9 mouse cellular contexts compared by ENCODE assay signal in genomic region chr5:140387816-140388510, GRCm38 (mm10). TPM values are rescaled to one million over a fixed set of nuclear protein-coding genes. Genes with fewer than 3 reads are reported as not detected.
DNase-seq lines count a peak whose midpoint lies in the region; ATAC-seq and TF ChIP-seq lines count a peak whose summit lies in the region.
"Had no signal": no experiment of that assay in that cellular context is flagged by ENCODE, and none has a peak within 500 bp of the region (broad histone marks: within the 10 kb centered on the region; RNA-seq: fewer than 3 reads in every experiment).

No protein-coding gene starts in this region.

- ATAC-seq in heart, postnatal 0 days (ENCODE audit: insufficient read depth, low read depth) = no peak
- no peak for ATAC-seq in liver, embryonic 15.5 days (ENCODE audit: insufficient read depth)
- ATAC-seq in CD4-positive, CD25-positive, alpha-beta regulatory T cell, adult 4 months = no peak

- peak overlapping the region; percentile 44; the same call in 1 of the 2 replicates for H3K9ac ChIP-seq in CH12.LX (ENCODE audit: insufficient read depth, low read depth)
- H3K9ac ChIP-seq in heart, postnatal 0 days (replicated peaks; ENCODE audit: low read depth, low read length) = peak overlapping the region; percentile 69; the same call in 1 of the 2 replicates
- no peak overlapping the region for H3K9ac ChIP-seq in liver, embryonic 15.5 days

- no peak for TF ChIP-seq RAD21 in CH12.LX (IDR thresholded peaks at IDR 0.05; ENCODE audit: low read depth, low read length)

- peaks cover 20 to 52% of the 10 kb centered on the region in 2 experiments for H3K4me1 ChIP-seq in CH12.LX (ENCODE audit: control insufficient read depth in 1 of 2, insufficient read depth in 2 of 2)
- H3K4me1 ChIP-seq in heart, postnatal 0 days (ENCODE audit: control insufficient read depth, insufficient read depth) = peaks cover 12% of the 10 kb centered on the region
- peaks cover 39% of the 10 kb centered on the region for H3K4me1 ChIP-seq in liver, embryonic 15.5 days (replicated peaks)

- peak overlapping the region; percentile 46 for H3K4me2 ChIP-seq in CH12.LX (ENCODE audit: insufficient read depth, low read depth, poor library complexity, severe bottlenecking)
- H3K4me2 ChIP-seq in heart, postnatal 0 days (ENCODE audit: low read depth, low read length) = peak overlapping the region; percentile 99
- H3K4me2 ChIP-seq in liver, embryonic 15.5 days = peak overlapping the region; percentile 99

- TF ChIP-seq POLR2A in CH12.LX (IDR thresholded peaks at IDR 0.05; ENCODE audit: low read depth, low read length) = no peak

- TF ChIP-seq CTCF in CH12.LX (conservative IDR thresholded peaks at IDR 0.05 in 1 of 2, IDR thresholded peaks at IDR 0.05 in 1 of 2; ENCODE audit: low read depth in 2 of 2, low read length in 2 of 2) = no peak
- TF ChIP-seq CTCF in heart, postnatal 0 days (IDR thresholded peaks at IDR 0.05; ENCODE audit: low read depth) = no peak

- peaks cover 0 to 15% of the 10 kb centered on the region in 2 experiments for H3K36me3 ChIP-seq in CH12.LX (replicated peaks in 1 of 2; ENCODE audit: control insufficient read depth in 1 of 2, insufficient read depth in 1 of 2, low read length in 1 of 2)
- H3K36me3 ChIP-seq in heart, postnatal 0 days (replicated peaks; ENCODE audit: control insufficient read depth, insufficient read depth, low read length) = no peaks in the 10 kb centered on the region
- no peaks in the 10 kb centered on the region for H3K36me3 ChIP-seq in liver, embryonic 15.5 days (replicated peaks)

- peak; percentile 85 for DNase-seq in heart, adult 11 months
- DNase-seq in heart, postnatal 25 days (ENCODE audit: low spot score) = no peak
- no peak for DNase-seq in CH12.LX (ENCODE audit: extremely low read depth)
- DNase-seq in heart, postnatal 0 days (ENCODE audit: low spot score) = no peak
- no peak for DNase-seq in cerebellum, adult 8-10 months
- DNase-seq in spleen, adult 18-20 months = no peak

- WGBS in heart, postnatal 0 days = 74% methylated on average over 11 of the region's 12 CpGs
- 57% methylated on average over 12 of the region's 12 CpGs for WGBS in liver, embryonic 15.5 days (ENCODE audit: insufficient replicate concordance)

- intact Hi-C loops in heart, postnatal 25 days (cut with DNase I) = no loop called here

- H3K27ac ChIP-seq in CH12.LX (ENCODE audit: insufficient read depth, low read depth) = no peak overlapping the region
- H3K27ac ChIP-seq in heart, postnatal 0 days (ENCODE audit: low read depth) = no peak overlapping the region
- peak overlapping the region; percentile 38; the same call in 1 of the 2 replicates for H3K27ac ChIP-seq in liver, embryonic 15.5 days (replicated peaks)

- in situ Hi-C loops in CH12.LX (cut with MboI; ENCODE audit: low pct_ligation_motif_present, low pct_unique_long_range_greater_than_20kb, low sequenced_read_pairs) = no loop called here

- TF ChIP-seq EP300 in CH12.LX (IDR thresholded peaks at IDR 0.05; ENCODE audit: low read length) = no peak
- TF ChIP-seq EP300 in heart, postnatal 0 days (IDR thresholded peaks at IDR 0.05; ENCODE audit: low read depth) = no peak

- no peaks in the 10 kb centered on the region for H3K9me3 ChIP-seq in CH12.LX (replicated peaks; ENCODE audit: low read length)
- H3K9me3 ChIP-seq in heart, postnatal 0 days (replicated peaks; ENCODE audit: control insufficient read depth, low read length) = no peaks in the 10 kb centered on the region
- no peaks in the 10 kb centered on the region for H3K9me3 ChIP-seq in liver, embryonic 15.5 days (replicated peaks)

- dilution Hi-C loops in CH12.LX (cut with MboI; ENCODE audit: extremely low pct_ligation_motif_present, extremely low pct_unique_long_range_greater_than_20kb, low sequenced_read_pairs) = no loop called here

- H3K27me3 ChIP-seq in CH12.LX (replicated peaks) = peaks cover 4% of the 10 kb centered on the region
- no peaks in the 10 kb centered on the region for H3K27me3 ChIP-seq in heart, postnatal 0 days (ENCODE audit: control insufficient read depth, insufficient read depth, low read length)
- H3K27me3 ChIP-seq in liver, embryonic 15.5 days = peaks cover 10% of the 10 kb centered on the region; the same call in 1 of the 2 replicates

- peak overlapping the region; percentile 79 to 88 (median 84) for H3K4me3 ChIP-seq in CH12.LX (replicated peaks in 1 of 3; ENCODE audit: low read depth in 2 of 3, low read length in 2 of 3, poor library complexity in 1 of 3)
- peak overlapping the region; percentile 77 for H3K4me3 ChIP-seq in heart, postnatal 0 days (ENCODE audit: low read depth, low read length)
- H3K4me3 ChIP-seq in liver, embryonic 15.5 days (replicated peaks) = peak overlapping the region; percentile 69

- H3K79me2 ChIP-seq in CH12.LX (replicated peaks; ENCODE audit: control insufficient read depth, extremely low read depth, insufficient read depth, poor library complexity, severe bottlenecking) = no peaks in the 10 kb centered on the region; the same call in 1 of the 2 replicates

TF ChIP-seq in CH12.LX, 34 proteins besides CTCF, POLR2A, EP300 and RAD21:
- no peak for TF ChIP-seq IRF4 (IDR thresholded peaks at IDR 0.05; ENCODE audit: low read depth, low read length)
- no peak for TF ChIP-seq CHD1 (IDR thresholded peaks at IDR 0.05; ENCODE audit: low read depth, low read length)
- no peak for TF ChIP-seq UBTF (IDR thresholded peaks at IDR 0.05; ENCODE audit: low read depth, low read length)
- TF ChIP-seq E2F4 (IDR thresholded peaks at IDR 0.05; ENCODE audit: insufficient replicate concordance, low read depth, low read length) = no peak
- no peak for TF ChIP-seq HCFC1 (IDR thresholded peaks at IDR 0.05; ENCODE audit: low read depth, low read length)
- TF ChIP-seq JUND (conservative IDR thresholded peaks at IDR 0.05; ENCODE audit: low read depth, low read length) = no peak
- no peak for TF ChIP-seq ZC3H11A (IDR thresholded peaks at IDR 0.05; ENCODE audit: low read depth, low read length)
- TF ChIP-seq MEF2A (IDR thresholded peaks at IDR 0.05; ENCODE audit: borderline replicate concordance, low read depth, low read length) = no peak
- TF ChIP-seq USF1 (IDR thresholded peaks at IDR 0.05; ENCODE audit: low read depth, low read length) = no peak
- no peak for TF ChIP-seq MAFK (IDR thresholded peaks at IDR 0.05; ENCODE audit: insufficient replicate concordance, low read length)
- TF ChIP-seq ZNF384 (IDR thresholded peaks at IDR 0.05; ENCODE audit: low read depth, low read length) = no peak
- no peak for TF ChIP-seq ZKSCAN1 (IDR thresholded peaks at IDR 0.05; ENCODE audit: borderline replicate concordance, low read depth, low read length)
- TF ChIP-seq KAT2A (IDR thresholded peaks at IDR 0.05; ENCODE audit: insufficient replicate concordance, low read length) = no peak
- no peak for TF ChIP-seq MAX (IDR thresholded peaks at IDR 0.05; ENCODE audit: low read length)
- no peak for TF ChIP-seq CHD2 (IDR thresholded peaks at IDR 0.05; ENCODE audit: low read length)
- TF ChIP-seq NELFE (IDR thresholded peaks at IDR 0.05; ENCODE audit: low read depth, low read length) = no peak
- no peak for TF ChIP-seq GABPA (IDR thresholded peaks at IDR 0.05; ENCODE audit: insufficient replicate concordance, low read depth, low read length)
- TF ChIP-seq MXI1 (IDR thresholded peaks at IDR 0.05; ENCODE audit: low read depth, low read length) = no peak

RNA-seq across cellular contexts. Expression of gene Snx8, which starts 1.1 kb away (rescaled TPM):
- total RNA-seq in heart, postnatal 25 days (2021) = 10 to 100 TPM; 12.5 to 14.0 TPM
- total RNA-seq in CH12.LX (2012; rRNA removed) = 20.8 and 26.0 TPM in 2 replicates
- 33.0 and 34.6 TPM in 2 replicates for total RNA-seq in CH12.LX (2014; rRNA removed)
- 42.2 and 42.4 TPM in 2 replicates for polyA plus RNA-seq in CH12.LX (2012; ENCODE audit: insufficient read length, low read depth)
- 24.8 and 30.8 TPM in 2 replicates for total RNA-seq in heart, postnatal 0 days (2014; rRNA removed; ENCODE audit: low replicate concordance)
- 11.7 and 13.3 TPM in 2 replicates for polyA plus RNA-seq in heart, postnatal 0 days (2015; fragmentation: Nextera tagmentation; extraction: Ambion mirVana)
- polyA plus RNA-seq in liver, embryonic 15.5 days (2015; fragmentation: Nextera tagmentation; extraction: Ambion mirVana) = 9.8 and 12.5 TPM in 2 replicates
- polyA plus RNA-seq in CD4-positive, CD25-positive, alpha-beta regulatory T cell, adult 4 months (2017; shearing (Covaris generic)) = 1 to 10 TPM in 1 of 2 experiments, under 1 TPM in 1; 0.30 to 6.1 TPM

RNA-seq across cellular contexts. Expression of gene Eif3b, which starts 31.2 kb away (rescaled TPM):
- 10 to 100 TPM; 84.8 to 87.5 TPM for total RNA-seq in heart, postnatal 25 days (2021)
- total RNA-seq in CH12.LX (2012; rRNA removed) (218 and 260 TPM in 2 replicates), CH12.LX (2014; rRNA removed) (74.0 and 79.5 TPM in 2 replicates)
- 521 and 579 TPM in 2 replicates for polyA plus RNA-seq in CH12.LX (2012; ENCODE audit: insufficient read length, low read depth)
- 37.4 and 38.9 TPM in 2 replicates for total RNA-seq in heart, postnatal 0 days (2014; rRNA removed; ENCODE audit: low replicate concordance)
- 36.6 and 40.0 TPM in 2 replicates for polyA plus RNA-seq in heart, postnatal 0 days (2015; fragmentation: Nextera tagmentation; extraction: Ambion mirVana)
- polyA plus RNA-seq in liver, embryonic 15.5 days (2015; fragmentation: Nextera tagmentation; extraction: Ambion mirVana) = 76.2 and 93.5 TPM in 2 replicates
- polyA plus RNA-seq in CD4-positive, CD25-positive, alpha-beta regulatory T cell, adult 4 months (2017; shearing (Covaris generic)) = 10 to 100 TPM; 17.8 to 25.9 TPM

RNA-seq across cellular contexts. Expression of gene Mrm2, which starts 56.3 kb away (rescaled TPM):
- total RNA-seq in heart, postnatal 25 days (2021) = 10 to 100 TPM; 11.0 to 12.8 TPM
- total RNA-seq in CH12.LX (2012; rRNA removed) = 11.2 and 12.8 TPM in 2 replicates
- total RNA-seq in CH12.LX (2014; rRNA removed) = 14.6 and 17.3 TPM in 2 replicates
- 13.6 and 16.3 TPM in 2 replicates for polyA plus RNA-seq in CH12.LX (2012; ENCODE audit: insufficient read length, low read depth)
- 13.9 and 19.5 TPM in 2 replicates for total RNA-seq in heart, postnatal 0 days (2014; rRNA removed; ENCODE audit: low replicate concordance)
- polyA plus RNA-seq in heart, postnatal 0 days (2015; fragmentation: Nextera tagmentation; extraction: Ambion mirVana) = 16.9 and 17.8 TPM in 2 replicates
- 8.4 and 8.5 TPM in 2 replicates for polyA plus RNA-seq in liver, embryonic 15.5 days (2015; fragmentation: Nextera tagmentation; extraction: Ambion mirVana)
- 10 to 100 TPM; 10.6 to 14.9 TPM for polyA plus RNA-seq in CD4-positive, CD25-positive, alpha-beta regulatory T cell, adult 4 months (2017; shearing (Covaris generic))

RNA-seq across cellular contexts. Expression of gene Gm4869, which starts 57.5 kb away (rescaled TPM):
- not detected for total RNA-seq in heart, postnatal 25 days (2021)
- total RNA-seq in CH12.LX (2012; rRNA removed) = not detected in 2 replicates
- total RNA-seq in CH12.LX (2014; rRNA removed) = 0.09 TPM in 1 of 2 replicates, not detected in the other
- 0.11 TPM in 1 of 2 replicates, not detected in the other for polyA plus RNA-seq in CH12.LX (2012; ENCODE audit: insufficient read length, low read depth)
- total RNA-seq in heart, postnatal 0 days (2014; rRNA removed; ENCODE audit: low replicate concordance) = not detected in 2 replicates
- not detected in 2 replicates for polyA plus RNA-seq in heart, postnatal 0 days (2015; fragmentation: Nextera tagmentation; extraction: Ambion mirVana)
- not detected in 2 replicates for polyA plus RNA-seq in liver, embryonic 15.5 days (2015; fragmentation: Nextera tagmentation; extraction: Ambion mirVana)
- not detected for polyA plus RNA-seq in CD4-positive, CD25-positive, alpha-beta regulatory T cell, adult 4 months (2017; shearing (Covaris generic))
- total RNA-seq: common myeloid progenitor, adult 5-6 weeks had no signal

Comparison
In these comparisons a context has a peak if more than half of its experiments do, and no peak if none do; other contexts are left out.
1. H3K4me2 ChIP-seq: peak in every context shown above with its lines; median percentile 99 in heart, postnatal 0 days; 99 in liver, embryonic 15.5 days; 46 in CH12.LX.